Comparison of ENCODE assay signal across 19 mouse cellular contexts in the genomic region with DNA sequence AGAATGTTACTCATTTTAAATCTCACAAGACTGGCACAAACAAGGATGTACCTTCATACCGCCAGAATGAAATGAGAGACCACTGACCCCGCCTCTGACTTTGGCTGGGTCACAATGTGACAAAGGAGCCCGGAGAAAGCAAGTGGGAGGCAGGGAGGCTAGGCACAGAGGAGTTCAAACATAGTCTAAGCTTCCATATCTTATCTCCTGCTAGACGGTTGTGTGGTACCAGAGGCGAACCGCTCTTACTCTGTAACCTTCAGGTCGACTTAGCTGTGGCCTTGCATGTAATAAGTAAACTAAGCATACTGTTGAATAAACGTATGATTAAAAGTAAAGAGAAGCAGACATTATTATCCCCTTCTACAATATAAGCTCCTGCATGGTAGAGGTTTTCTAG.
DNase-seq lines count a peak whose midpoint lies in the region; ATAC-seq and TF ChIP-seq lines count a peak whose summit lies in the region.
"Had no signal": no experiment of that assay in that cellular context is flagged by ENCODE, and none has a peak within 500 bp of the region (broad histone marks: within the 10 kb centered on the region; RNA-seq: fewer than 3 reads in every experiment).

No protein-coding gene starts in this region.

- peaks cover 34% of the 10 kb centered on the region for H3K4me1 ChIP-seq in heart, embryonic 10.5 days
- peaks cover 34% of the 10 kb centered on the region for H3K4me1 ChIP-seq in heart, embryonic 12.5 days (replicated peaks)
- peaks cover 30% of the 10 kb centered on the region for H3K4me1 ChIP-seq in stomach, embryonic 14.5 days (ENCODE audit: control insufficient read depth, insufficient read depth, low read length)

- ATAC-seq in heart, embryonic 12.5 days (ENCODE audit: insufficient number of reproducible peaks, low FRiP score) = no peak
- ATAC-seq in stomach, embryonic 14.5 days (ENCODE audit: insufficient number of reproducible peaks, insufficient read depth, low FRiP score, low read depth) = peak; percentile 63; the same call in 1 of the 2 replicates
- ATAC-seq: forebrain, embryonic 15.5 days; hindbrain, postnatal 0 days had no signal

- no peak overlapping the region for H3K4me2 ChIP-seq in heart, embryonic 12.5 days
- H3K4me2 ChIP-seq in stomach, embryonic 14.5 days (replicated peaks; ENCODE audit: low read depth, low read length) = no peak overlapping the region
- H3K4me2 ChIP-seq: forebrain, embryonic 15.5 days; heart, embryonic 15.5 days; hindbrain, embryonic 13.5 days had no signal

- no peak for DNase-seq in heart, embryonic 10.5 days (ENCODE audit: low spot score)
- no peak for DNase-seq in left cerebral cortex, adult 2 months (ENCODE audit: extremely low spot score in 1 of 2, low spot score in 2 of 2)
- no peak for DNase-seq in left cerebral cortex, postnatal 10 days (ENCODE audit: extremely low spot score in 1 of 2, low spot score in 2 of 2)
- no peak for DNase-seq in cerebellum, postnatal 10 days
- DNase-seq in cerebellum, postnatal 36 days = no peak
- DNase-seq: adrenal gland, postnatal 10 days; cerebellum, adult 11 months; cerebellum, adult 8-10 months; cerebellum, postnatal 25 days; gastrocnemius, postnatal 36 days; heart, adult 2 months; heart, postnatal 14 days had no signal

- H3K4me3 ChIP-seq in heart, embryonic 10.5 days = no peak overlapping the region
- H3K4me3 ChIP-seq in heart, embryonic 12.5 days = no peak overlapping the region
- H3K4me3 ChIP-seq in left cerebral cortex, adult 2 months = no peak overlapping the region
- no peak overlapping the region for H3K4me3 ChIP-seq in stomach, embryonic 14.5 days (ENCODE audit: low read depth, low read length)
- H3K4me3 ChIP-seq: embryonic facial prominence, embryonic 10.5 days; forebrain, embryonic 15.5 days; heart, adult 2 months; heart, embryonic 15.5 days; hindbrain, embryonic 13.5 days had no signal

- H3K9me3 ChIP-seq in heart, embryonic 10.5 days = no peaks in the 10 kb centered on the region
- H3K9me3 ChIP-seq in heart, embryonic 12.5 days (replicated peaks) = no peaks in the 10 kb centered on the region
- no peaks in the 10 kb centered on the region for H3K9me3 ChIP-seq in stomach, embryonic 14.5 days (ENCODE audit: control insufficient read depth, low read depth, low read length)
- H3K9me3 ChIP-seq: embryonic facial prominence, embryonic 10.5 days; forebrain, embryonic 15.5 days; heart, embryonic 15.5 days; hindbrain, embryonic 13.5 days had no signal

- WGBS in heart, embryonic 10.5 days = 30% methylated on average over 8 of the region's 8 CpGs
- 20% methylated on average over 8 of the region's 8 CpGs for WGBS in heart, embryonic 12.5 days
- WGBS in stomach, embryonic 14.5 days = 31% methylated on average over 8 of the region's 8 CpGs

- H3K27ac ChIP-seq in heart, embryonic 10.5 days = 0 out of 2 replicates have a peak overlapping the region, but pooled peaks have one; percentile 42
- H3K27ac ChIP-seq in heart, embryonic 12.5 days (ENCODE audit: poor library complexity, severe bottlenecking) = no peak overlapping the region
- H3K27ac ChIP-seq in left cerebral cortex, adult 2 months = 0 out of 2 replicates have a peak overlapping the region, but pooled peaks have one; percentile 8
- no peak overlapping the region for H3K27ac ChIP-seq in stomach, embryonic 14.5 days (ENCODE audit: low read length)
- H3K27ac ChIP-seq: embryonic facial prominence, embryonic 10.5 days; forebrain, embryonic 15.5 days; heart, adult 2 months; heart, embryonic 15.5 days; hindbrain, embryonic 13.5 days; hindbrain, postnatal 0 days had no signal

- no peak for TF ChIP-seq CTCF in left cerebral cortex, adult 2 months (IDR thresholded peaks at IDR 0.05)

- H3K36me3 ChIP-seq in heart, embryonic 10.5 days = peaks cover 16% of the 10 kb centered on the region
- peaks cover 12% of the 10 kb centered on the region for H3K36me3 ChIP-seq in heart, embryonic 12.5 days
- H3K36me3 ChIP-seq in stomach, embryonic 14.5 days (ENCODE audit: control insufficient read depth, insufficient read depth, low read length) = no peaks in the 10 kb centered on the region; the same call in 1 of the 2 replicates

- H3K27me3 ChIP-seq in heart, embryonic 10.5 days (ENCODE audit: insufficient read depth, poor library complexity, severe bottlenecking) = no peaks in the 10 kb centered on the region
- H3K27me3 ChIP-seq in heart, embryonic 12.5 days (replicated peaks) = no peaks in the 10 kb centered on the region
- no peaks in the 10 kb centered on the region for H3K27me3 ChIP-seq in stomach, embryonic 14.5 days (ENCODE audit: control insufficient read depth, insufficient read depth, low read length)
- H3K27me3 ChIP-seq: forebrain, embryonic 15.5 days; heart, embryonic 15.5 days; hindbrain, embryonic 13.5 days had no signal

- intact Hi-C loops in left cerebral cortex, adult 2 months (cut with DNase I) = loop anchor here (5.0 kb wide), 1 partner anchor 72 kb away; no protein-coding TSS in a partner anchor
- intact Hi-C loops in left cerebral cortex, postnatal 10 days (cut with DNase I) = no loop called here

- H3K9ac ChIP-seq in heart, embryonic 12.5 days = no peak overlapping the region
- no peak overlapping the region for H3K9ac ChIP-seq in stomach, embryonic 14.5 days (replicated peaks; ENCODE audit: low read depth, low read length)
- H3K9ac ChIP-seq: forebrain, embryonic 15.5 days; heart, embryonic 15.5 days; hindbrain, embryonic 13.5 days had no signal

Comparison
In these comparisons a context has a peak if more than half of its experiments do, and no peak if none do; other contexts are left out.
1. H3K27ac ChIP-seq: peak in heart, embryonic 10.5 days (single experiment) and left cerebral cortex, adult 2 months (single experiment); none in heart, embryonic 12.5 days (single experiment) and stomach, embryonic 14.5 days (single experiment).